Mouse (Mus musculus): ENCODE data around the gene Olfr1329.
"Not testable (repeated sequence)": the region's sequence is repeated elsewhere in the genome, so short reads cannot be mapped to it uniquely, and the experiment has no call there.

Gene Olfr1329

GRCm38 (mm10) chr4:118917365-118917764, at the start of gene Olfr1329:
Olfr1329 (minus strand) TSS chr4:118917465.
- DNase-seq (ENCODE audit: low spot score in 2 of 2), result not testable (repeated sequence)

DNA sequence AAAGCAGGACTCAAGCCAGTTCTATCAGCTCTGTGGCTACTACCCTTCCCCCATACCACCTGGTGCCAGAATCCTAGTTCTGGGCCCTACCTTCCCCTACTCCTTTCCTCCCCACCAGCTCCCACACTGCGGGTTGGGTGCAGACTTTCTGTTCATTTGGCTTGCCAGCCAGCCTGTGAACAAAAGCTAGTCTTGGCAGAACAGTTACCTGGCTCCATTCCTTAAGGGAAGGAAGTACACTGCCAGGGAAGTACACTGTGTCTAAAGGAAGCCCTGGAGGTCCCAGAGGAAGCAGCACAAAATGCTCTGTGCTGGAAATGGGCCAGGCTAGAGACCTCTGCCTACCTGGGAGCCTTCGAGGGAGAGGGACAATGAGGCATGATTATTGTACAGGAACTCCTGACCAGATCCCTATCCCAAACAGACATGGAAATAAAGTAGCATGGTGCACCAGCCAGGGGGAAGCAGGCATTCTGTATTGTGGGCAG, 43.9 kb upstream of the Olfr1329 start, which contains the start of gene Lao1:
TSS of gene Lao1 (plus strand) at position 438 of the 488 bp plus-strand sequence.
- no peak for DNase-seq (ENCODE audit: low spot score in 2 of 2)

GRCm38 (mm10) chr4:118958812-118959211, 41.5 kb upstream of the Olfr1329 start:
- DNase-seq (ENCODE audit: low spot score in 2 of 2), result no peak

DNA sequence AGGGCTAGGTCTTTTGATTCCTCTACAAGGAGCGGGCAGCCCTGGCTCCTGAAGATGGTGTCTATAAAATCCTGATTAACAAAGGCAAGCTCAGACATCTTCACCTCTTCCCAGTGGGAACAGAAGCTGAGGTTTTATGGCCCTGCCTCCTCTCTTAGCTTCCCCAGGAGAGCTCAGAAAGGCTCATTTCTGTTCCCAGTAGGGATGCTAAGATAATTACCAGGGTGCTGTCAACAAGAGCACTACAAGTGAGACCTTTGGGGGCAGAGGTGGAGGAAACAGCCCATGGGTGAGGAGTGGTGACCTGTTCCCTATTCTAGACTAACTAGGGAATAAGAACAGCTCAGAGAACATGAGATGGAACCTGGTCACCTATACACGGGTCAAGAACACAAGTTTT, 21.2 kb upstream of the Olfr1329 start, which contains the start of gene Olfr1328:
TSS of gene Olfr1328 (minus strand) at position 101 of the 400 bp plus-strand sequence.
- no peak for DNase-seq (ENCODE audit: low spot score in 2 of 2)

- DNase-seq (ENCODE audit: low spot score in 2 of 2), result not testable (repeated sequence)
Measured at GRCm38 (mm10) chr4:118931326-118931725, 14.1 kb upstream of the Olfr1329 start.

DNA sequence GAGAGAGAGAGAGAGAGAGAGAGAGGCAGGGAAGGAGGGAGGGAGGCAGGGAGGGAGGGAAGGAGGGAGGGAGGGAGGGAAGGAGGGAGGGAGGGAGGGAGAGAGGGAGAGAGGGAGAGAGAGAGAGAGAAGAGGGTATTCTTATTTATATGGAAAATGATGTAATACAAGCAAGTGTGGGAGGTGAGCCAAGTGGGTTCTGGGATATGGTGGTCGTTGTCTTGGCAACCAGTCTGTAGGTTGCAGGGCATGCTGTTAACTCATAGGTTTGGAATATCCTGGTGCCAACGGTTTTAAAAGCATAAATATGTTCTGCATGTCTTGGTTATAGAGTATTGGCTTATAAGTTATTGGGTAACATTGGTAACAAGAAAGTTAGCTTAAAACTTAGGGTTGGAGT, 15.3 kb downstream of the Olfr1329 start:
- DNase-seq (ENCODE audit: low spot score in 2 of 2), result no peak

- no peak for DNase-seq (ENCODE audit: low spot score in 2 of 2)
Measured at GRCm38 (mm10) chr4:118888297-118888696, 29.0 kb downstream of the Olfr1329 start, which contains the start of gene Olfr1330. Olfr1330 (plus strand) TSS chr4:118888597.

GRCm38 (mm10) chr4:118867566-118867965, 49.7 kb downstream of the Olfr1329 start:
- no peak for DNase-seq (ENCODE audit: low spot score in 2 of 2)
